Mouse (Mus musculus): ENCODE results near the gene Ddx1. TPM values are rescaled to one million over a fixed set of nuclear protein-coding genes. Genes with fewer than 3 reads are reported as not detected.

Ddx1 gene
- 76.1 and 91.2 TPM in 2 replicates for polyA plus RNA-seq (2015; fragmentation: Nextera tagmentation; extraction: Ambion mirVana)

DNA sequence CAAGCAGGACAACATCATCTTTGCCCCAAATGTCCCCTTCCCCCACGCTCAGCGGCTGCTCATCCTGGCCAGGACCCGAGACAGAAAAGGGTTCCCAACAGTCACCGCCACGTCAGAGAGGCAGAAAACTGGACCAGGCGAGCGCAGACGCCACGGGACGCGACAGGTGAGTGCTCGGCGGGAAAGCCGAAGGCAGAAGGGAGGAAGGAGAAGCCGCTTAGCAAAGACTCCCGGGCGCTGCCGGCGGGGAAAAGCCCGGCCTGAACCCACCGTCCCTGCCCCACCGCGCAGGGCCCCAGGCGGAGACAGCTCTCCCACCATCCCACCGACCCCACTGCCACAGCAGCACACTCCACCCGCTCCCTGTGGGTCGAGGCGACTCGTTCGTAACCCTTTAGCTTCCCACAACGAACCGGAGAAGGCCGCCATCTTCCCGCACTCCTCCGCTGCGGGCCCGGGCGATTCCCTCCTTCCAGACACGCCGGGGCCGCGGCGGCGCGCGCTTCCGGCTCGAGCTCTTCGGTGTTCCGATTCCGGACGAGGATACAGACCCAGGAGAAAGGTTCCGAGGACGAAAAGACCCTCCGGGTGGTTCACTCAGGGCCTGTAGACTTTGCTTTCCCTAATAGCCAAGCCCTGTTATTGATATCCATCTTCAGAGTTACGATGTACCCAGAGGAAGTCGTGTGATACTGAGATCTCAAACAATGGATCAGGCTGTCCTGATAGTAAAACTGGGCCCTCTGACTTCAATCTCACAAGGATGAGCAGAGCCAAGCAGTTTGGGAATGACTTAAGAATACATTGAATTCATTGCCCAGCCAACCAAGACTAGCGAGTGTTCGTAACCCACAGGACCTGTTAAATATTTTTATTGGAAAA lies at the start of gene Ddx1:
Gene Ddx1, minus strand, starts transcription at position 523 of the 882 bp plus-strand sequence.
- peak; percentile 90 for ATAC-seq (ENCODE audit: low read depth)
- Histone ChIP-seq H3K9me3 (replicated peaks) (no peaks in the 10 kb centered on the region), H3K27me3 (0 out of 2 replicates have a peak, but pooled peaks cover 2% of the 10 kb centered on the region), H3K4me2 (peak within 1 kb of the TSS; percentile 60), H3K27ac (peak within 1 kb of the TSS; percentile 77), H3K36me3 (peaks cover 14% of the 10 kb centered on the region), H3K4me3 (replicated peaks) (peak within 1 kb of the TSS; percentile 89), H3K4me1 (replicated peaks) (peaks cover 19% of the 10 kb centered on the region), H3K9ac (peak within 1 kb of the TSS; percentile 88)
- 2% methylated on average over 59 of the region's 59 CpGs for WGBS (ENCODE audit: insufficient replicate concordance)
- peak; percentile 67 for DNase-seq

DNA sequence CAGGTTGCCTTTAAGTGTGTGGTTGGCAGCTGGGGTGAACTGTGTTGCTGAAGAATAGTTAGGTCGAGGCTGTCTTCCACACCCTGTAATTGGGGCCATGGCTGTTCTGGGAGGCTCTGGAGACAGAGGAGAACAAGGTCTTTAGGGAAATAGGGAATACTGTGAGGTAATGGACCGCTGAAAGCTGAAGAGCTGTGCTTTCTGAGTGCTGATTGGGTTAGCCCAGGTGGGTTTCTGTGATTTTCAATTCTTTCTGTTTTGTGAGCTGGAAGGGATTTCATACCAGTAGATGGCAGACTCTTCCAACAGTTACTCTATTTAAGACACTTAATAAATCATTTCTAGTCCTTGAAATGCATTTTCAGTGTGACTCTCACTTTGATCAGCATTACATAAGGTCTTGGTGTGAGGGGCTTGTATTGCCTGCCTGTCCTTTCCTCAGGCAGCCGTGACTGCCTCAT lies 44.4 kb upstream of the Ddx1 start:
- Histone ChIP-seq H3K27ac (no peak overlapping the region), H3K9me3 (replicated peaks) (no peaks in the 10 kb centered on the region), H3K4me2 (no peak overlapping the region), H3K4me1 (replicated peaks) (no peaks in the 10 kb centered on the region), H3K36me3 (peaks cover 11% of the 10 kb centered on the region; the same call in 1 of the 2 replicates), H3K9ac (no peak overlapping the region), H3K4me3 (replicated peaks) (no peak overlapping the region), H3K27me3 (no peaks in the 10 kb centered on the region)
- ATAC-seq (ENCODE audit: low read depth), result no peak
- DNase-seq, result no peak
- 80% methylated on average over 3 of the region's 3 CpGs for WGBS (ENCODE audit: insufficient replicate concordance)

- no peaks in the 10 kb centered on the region for H3K4me1 ChIP-seq (replicated peaks)
- no peak for DNase-seq
- H3K27me3 ChIP-seq, result no peaks in the 10 kb centered on the region
- no peak overlapping the region for H3K9ac ChIP-seq
- no peak for ATAC-seq (ENCODE audit: low read depth)
- H3K9me3 ChIP-seq (replicated peaks), result no peaks in the 10 kb centered on the region
- no peak overlapping the region for H3K4me2 ChIP-seq
- 72% methylated on average over 2 of the region's 2 CpGs for WGBS (ENCODE audit: insufficient replicate concordance)
- H3K4me3 ChIP-seq (replicated peaks), result no peak overlapping the region
- H3K27ac ChIP-seq, result no peak overlapping the region
- peaks cover 13% of the 10 kb centered on the region; the same call in 1 of the 2 replicates for H3K36me3 ChIP-seq
Observed at GRCm38 (mm10) chr12:13291453-13291852, 42.4 kb upstream of the Ddx1 start.

DNA sequence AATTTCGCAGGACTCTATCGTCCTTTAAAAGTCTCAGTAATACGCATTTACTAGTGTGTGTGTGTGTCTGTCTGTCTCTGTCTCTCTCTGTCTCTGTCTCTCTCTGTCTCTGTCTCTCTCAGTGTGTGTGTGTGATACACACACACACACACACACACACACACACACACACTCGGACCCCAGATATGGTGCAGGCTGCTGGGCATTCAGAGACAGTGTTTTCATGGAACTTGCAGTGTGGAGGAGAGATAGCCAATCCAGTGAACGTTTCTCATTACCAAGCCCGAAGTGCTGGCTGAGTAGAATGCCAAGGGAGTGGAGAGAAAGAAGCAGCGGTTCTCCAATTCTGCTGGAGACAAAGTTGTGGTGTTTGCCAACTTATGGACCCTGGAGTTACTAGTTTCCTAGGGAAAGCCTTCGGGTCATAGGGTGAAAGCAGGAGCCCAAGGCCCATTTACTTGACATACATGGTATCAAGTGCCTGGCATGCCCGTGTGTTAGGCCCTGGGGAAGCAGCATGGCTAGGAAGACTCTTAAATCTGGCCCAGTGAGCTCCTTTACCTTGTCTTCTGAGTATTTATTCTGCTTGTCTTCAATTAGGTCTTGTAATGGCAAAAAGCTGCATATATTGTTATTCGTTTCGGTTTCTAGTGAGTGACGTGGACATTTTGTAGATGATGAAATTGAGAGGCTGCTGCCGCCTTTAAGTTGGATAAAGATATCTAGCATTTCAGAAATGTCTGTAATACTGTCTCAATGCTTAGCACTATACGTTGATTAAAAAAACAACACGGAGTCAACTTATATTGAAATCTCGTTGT lies 20.8 kb upstream of the Ddx1 start:
- 40% methylated on average over 16 of the region's 16 CpGs for WGBS (ENCODE audit: insufficient replicate concordance)
- peak overlapping the region; percentile 63; the same call in 1 of the 2 replicates for H3K27ac ChIP-seq
- DNase-seq (no peak), ATAC-seq (ENCODE audit: low read depth) (peak; percentile 45)
- peak overlapping the region; percentile 85 for H3K9ac ChIP-seq
- H3K4me3 ChIP-seq (replicated peaks), result peak overlapping the region; percentile 93
- no peaks in the 10 kb centered on the region for H3K9me3 ChIP-seq (replicated peaks)
- H3K4me2 ChIP-seq, result peak overlapping the region; percentile 83
- peaks cover 20% of the 10 kb centered on the region for H3K4me1 ChIP-seq (replicated peaks)
- no peaks in the 10 kb centered on the region for H3K27me3 ChIP-seq
- H3K36me3 ChIP-seq, result peaks cover 8% of the 10 kb centered on the region; the same call in 1 of the 2 replicates

- ATAC-seq (ENCODE audit: low read depth), result peak; percentile 88
- peak; percentile 68 for DNase-seq
- WGBS (ENCODE audit: insufficient replicate concordance), result 4% methylated on average over 38 of the region's 38 CpGs
Observed at GRCm38 (mm10) chr12:13268826-13269449, 19.9 kb upstream of the Ddx1 start, which contains the start of gene Nbas. Gene Nbas, plus strand, starts transcription at chr12:13269133.

GRCm38 (mm10) chr12:13268412-13268811 lies 19.4 kb upstream of the Ddx1 start:
- DNase-seq (no peak), ATAC-seq (ENCODE audit: low read depth) (peak; percentile 32)
- peaks cover 20% of the 10 kb centered on the region for H3K4me1 ChIP-seq (replicated peaks)
- H3K9ac ChIP-seq, result peak overlapping the region; percentile 85; the same call in 1 of the 2 replicates
- H3K4me2 ChIP-seq, result peak overlapping the region; percentile 83
- no peaks in the 10 kb centered on the region for H3K36me3 ChIP-seq
- H3K4me3 ChIP-seq (replicated peaks), result peak overlapping the region; percentile 93
- no peaks in the 10 kb centered on the region for H3K27me3 ChIP-seq
- no peaks in the 10 kb centered on the region for H3K9me3 ChIP-seq (replicated peaks)
- H3K27ac ChIP-seq, result no peak overlapping the region
- 38% methylated on average over 3 of the region's 3 CpGs for WGBS (ENCODE audit: insufficient replicate concordance)

More at GRCm38 (mm10) chr12:13268826-13269449, 19.9 kb upstream of the Ddx1 start, which contains the start of gene Nbas:
- Histone ChIP-seq H3K4me1 (replicated peaks) (peaks cover 20% of the 10 kb centered on the region), H3K9me3 (replicated peaks) (no peaks in the 10 kb centered on the region), H3K36me3 (0 out of 2 replicates have a peak, but pooled peaks cover 3% of the 10 kb centered on the region), H3K4me2 (peak within 1 kb of the TSS; percentile 83), H3K27ac (peak within 1 kb of the TSS; percentile 63; the same call in 1 of the 2 replicates), H3K9ac (peak within 1 kb of the TSS; percentile 85), H3K4me3 (replicated peaks) (peak within 1 kb of the TSS; percentile 93), H3K27me3 (no peaks in the 10 kb centered on the region)

DNA sequence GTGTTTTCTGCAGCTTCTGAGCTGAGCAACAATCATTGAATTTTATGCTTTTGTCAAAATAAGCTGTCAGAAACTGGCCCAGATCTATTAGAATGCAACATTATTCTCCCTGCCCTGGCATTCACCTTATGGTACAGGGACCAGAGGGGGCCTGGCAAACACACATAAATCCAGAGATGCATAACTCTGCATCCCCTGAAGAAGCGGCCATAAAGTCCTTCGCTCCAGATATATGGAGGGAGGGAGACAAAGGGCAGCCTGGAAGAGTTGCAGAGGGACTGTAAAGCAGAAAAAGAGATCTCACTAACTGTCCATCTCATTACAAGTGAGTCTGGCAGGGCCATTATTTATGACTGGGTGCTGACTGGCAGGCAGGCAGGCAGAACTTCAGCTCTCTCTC lies 6.7 kb upstream of the Ddx1 start:
- H3K27ac ChIP-seq, result no peak overlapping the region
- ATAC-seq (ENCODE audit: low read depth) (no peak), DNase-seq (no peak)
- no peaks in the 10 kb centered on the region for H3K9me3 ChIP-seq (replicated peaks)
- 55% methylated on average over 2 of the region's 2 CpGs for WGBS (ENCODE audit: insufficient replicate concordance)
- no peak overlapping the region for H3K4me2 ChIP-seq
- no peak overlapping the region for H3K9ac ChIP-seq
- H3K27me3 ChIP-seq, result peaks cover 19% of the 10 kb centered on the region
- no peaks in the 10 kb centered on the region for H3K36me3 ChIP-seq
- H3K4me1 ChIP-seq (replicated peaks), result no peaks in the 10 kb centered on the region
- H3K4me3 ChIP-seq (replicated peaks), result no peak overlapping the region

- ATAC-seq (ENCODE audit: low read depth) (no peak), DNase-seq (no peak)
- no peak overlapping the region for H3K27ac ChIP-seq
- no peak overlapping the region for H3K9ac ChIP-seq
- 33% methylated on average over 3 of the region's 3 CpGs for WGBS (ENCODE audit: insufficient replicate concordance)
- no peaks in the 10 kb centered on the region for H3K36me3 ChIP-seq
- no peak overlapping the region for H3K4me3 ChIP-seq (replicated peaks)
- no peaks in the 10 kb centered on the region for H3K9me3 ChIP-seq (replicated peaks)
- peaks cover 19% of the 10 kb centered on the region for H3K27me3 ChIP-seq
- H3K4me2 ChIP-seq, result no peak overlapping the region
- no peaks in the 10 kb centered on the region for H3K4me1 ChIP-seq (replicated peaks)
Observed at GRCm38 (mm10) chr12:13255068-13255467, 6.1 kb upstream of the Ddx1 start.

DNA sequence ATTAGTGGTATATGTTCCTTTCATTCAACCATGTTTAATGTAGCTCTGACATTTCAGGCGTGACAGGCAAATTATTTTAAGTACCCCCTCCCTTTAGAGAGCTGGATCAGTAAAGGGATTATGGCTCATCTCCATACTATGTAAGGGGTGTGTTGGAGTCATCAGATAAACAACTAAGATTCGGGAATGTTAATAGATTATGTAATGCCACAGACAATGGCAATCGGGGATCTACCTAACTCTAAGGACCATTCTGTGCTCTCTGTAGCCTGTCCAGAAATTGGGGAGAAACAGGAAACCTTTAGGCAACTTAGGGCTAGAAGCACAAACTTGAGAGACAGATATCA lies 533 bp upstream of the Ddx1 start:
- no peak for DNase-seq
- H3K4me1 ChIP-seq (replicated peaks), result peaks cover 19% of the 10 kb centered on the region
- H3K27me3 ChIP-seq, result 0 out of 2 replicates have a peak, but pooled peaks cover 3% of the 10 kb centered on the region
- H3K9me3 ChIP-seq (replicated peaks), result no peaks in the 10 kb centered on the region
- ATAC-seq (ENCODE audit: low read depth), result no peak
- H3K36me3 ChIP-seq, result peaks cover 8% of the 10 kb centered on the region
- H3K4me2 ChIP-seq, result peak overlapping the region; percentile 60
- H3K27ac ChIP-seq, result no peak overlapping the region
- peak overlapping the region; percentile 89 for H3K4me3 ChIP-seq (replicated peaks)
- peak overlapping the region; percentile 88 for H3K9ac ChIP-seq
- 78% methylated on average over 3 of the region's 3 CpGs for WGBS (ENCODE audit: insufficient replicate concordance)

GRCm38 (mm10) chr12:13242453-13242852 lies 6.6 kb downstream of the Ddx1 start:
- no peak for DNase-seq
- no peak overlapping the region for H3K4me3 ChIP-seq (replicated peaks)
- H3K27ac ChIP-seq, result no peak overlapping the region
- no peaks in the 10 kb centered on the region for H3K27me3 ChIP-seq
- peaks cover 63% of the 10 kb centered on the region for H3K36me3 ChIP-seq
- H3K4me2 ChIP-seq, result no peak overlapping the region
- H3K9ac ChIP-seq, result no peak overlapping the region
- H3K9me3 ChIP-seq (replicated peaks), result no peaks in the 10 kb centered on the region
- peaks cover 8% of the 10 kb centered on the region for H3K4me1 ChIP-seq (replicated peaks)
- ATAC-seq (ENCODE audit: low read depth), result no peak
